Mouse (Mus musculus): ENCODE measurements at regions not wholly inside any gene's neighbourhood (a gene's known extent, or its start where the extent isn't known, plus 50 kb on each side); places are given as distances from the start of the nearest gene placed in this dataset.

- Histone ChIP-seq H3K27ac (replicated peaks) (no peak overlapping the region), H3K27me3 (ENCODE audit: control insufficient read depth, insufficient read depth, low read length) (no peaks in the 10 kb centered on the region), H3K4me2 (replicated peaks; ENCODE audit: low read depth) (no peak overlapping the region), H3K9me3 (ENCODE audit: control insufficient read depth, low read length) (no peaks in the 10 kb centered on the region), H3K4me3 (ENCODE audit: low read depth, low read length) (no peak overlapping the region), H3K9ac (ENCODE audit: low read length) (no peak overlapping the region), H3K4me1 (replicated peaks; ENCODE audit: control insufficient read depth, insufficient read depth) (peaks cover 3% of the 10 kb centered on the region; the same call in 1 of the 2 replicates), H3K36me3 (ENCODE audit: control insufficient read depth, insufficient read depth, low read length) (no peaks in the 10 kb centered on the region)
- TF ChIP-seq CTCF (IDR thresholded peaks at IDR 0.05; ENCODE audit: low read depth): no peak
- 82% methylated on average over 5 of the region's 5 CpGs for WGBS
- DNase-seq (ENCODE audit: low spot score): no peak
- ATAC-seq (ENCODE audit: low FRiP score, low TSS enrichment): no peak
Measured at GRCm38 (mm10) chr6:53765302-53765701, 55.3 kb downstream of the Tril start.

- Histone ChIP-seq H3K4me1 (replicated peaks; ENCODE audit: control insufficient read depth, insufficient read depth) (peaks cover 3% of the 10 kb centered on the region; the same call in 1 of the 2 replicates), H3K9me3 (ENCODE audit: control insufficient read depth, low read length) (no peaks in the 10 kb centered on the region), H3K36me3 (ENCODE audit: control insufficient read depth, insufficient read depth, low read length) (no peaks in the 10 kb centered on the region), H3K27ac (replicated peaks) (no peak overlapping the region), H3K4me2 (replicated peaks; ENCODE audit: low read depth) (no peak overlapping the region), H3K9ac (ENCODE audit: low read length) (no peak overlapping the region), H3K4me3 (ENCODE audit: low read depth, low read length) (no peak overlapping the region), H3K27me3 (ENCODE audit: control insufficient read depth, insufficient read depth, low read length) (no peaks in the 10 kb centered on the region)
- DNase-seq (ENCODE audit: low spot score) (no peak), ATAC-seq (ENCODE audit: low FRiP score, low TSS enrichment) (no peak)
- WGBS: 68% methylated on average over 9 of the region's 9 CpGs
- TF ChIP-seq CTCF (IDR thresholded peaks at IDR 0.05; ENCODE audit: low read depth): no peak
- TF ChIP-seq EP300 (optimal IDR thresholded peaks at IDR 0.05): no peak
Measured at GRCm38 (mm10) chr6:53762586-53762985, 58.0 kb downstream of the Tril start.

DNA sequence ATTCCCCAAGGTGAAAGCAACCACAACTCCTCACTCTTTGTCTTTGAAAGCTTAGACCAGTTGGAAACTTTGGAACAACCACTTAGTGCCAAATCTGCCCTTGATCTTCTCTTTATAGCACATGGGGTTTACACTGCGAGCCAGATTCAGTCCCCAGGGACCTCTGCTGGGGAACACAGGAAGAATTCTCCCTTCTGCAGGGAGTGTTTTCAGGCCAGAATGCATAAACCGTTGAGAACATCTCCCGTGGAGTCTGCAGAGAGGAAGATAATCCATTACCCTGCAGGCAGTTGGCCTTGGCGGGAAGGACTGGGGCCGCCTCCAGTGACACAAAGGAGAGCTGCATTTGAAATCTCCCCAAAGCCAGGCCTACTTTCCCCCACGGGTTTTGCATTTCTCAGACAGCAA is 60.0 kb downstream of the Tril start:
- TF ChIP-seq CTCF (IDR thresholded peaks at IDR 0.05; ENCODE audit: low read depth) (peak; percentile 48), EP300 (optimal IDR thresholded peaks at IDR 0.05) (no peak)
- Histone ChIP-seq H3K9ac (ENCODE audit: low read length) (no peak overlapping the region), H3K36me3 (ENCODE audit: control insufficient read depth, insufficient read depth, low read length) (no peaks in the 10 kb centered on the region), H3K4me1 (replicated peaks; ENCODE audit: control insufficient read depth, insufficient read depth) (peaks cover 3% of the 10 kb centered on the region; the same call in 1 of the 2 replicates), H3K27ac (replicated peaks) (no peak overlapping the region), H3K4me3 (ENCODE audit: low read depth, low read length) (no peak overlapping the region), H3K9me3 (ENCODE audit: control insufficient read depth, low read length) (no peaks in the 10 kb centered on the region), H3K4me2 (replicated peaks; ENCODE audit: low read depth) (no peak overlapping the region), H3K27me3 (ENCODE audit: control insufficient read depth, insufficient read depth, low read length) (no peaks in the 10 kb centered on the region)
- DNase-seq (ENCODE audit: low spot score) (no peak), ATAC-seq (ENCODE audit: low FRiP score, low TSS enrichment) (no peak)
- 14% methylated on average over 6 of the region's 6 CpGs for WGBS

GRCm38 (mm10) chr6:53759686-53760306 is 60.8 kb downstream of the Tril start:
- Histone ChIP-seq H3K9me3 (ENCODE audit: control insufficient read depth, low read length) (no peaks in the 10 kb centered on the region), H3K36me3 (ENCODE audit: control insufficient read depth, insufficient read depth, low read length) (no peaks in the 10 kb centered on the region), H3K9ac (ENCODE audit: low read length) (no peak overlapping the region), H3K27ac (replicated peaks) (no peak overlapping the region), H3K4me2 (replicated peaks; ENCODE audit: low read depth) (no peak overlapping the region), H3K4me3 (ENCODE audit: low read depth, low read length) (no peak overlapping the region), H3K4me1 (replicated peaks; ENCODE audit: control insufficient read depth, insufficient read depth) (peaks cover 3% of the 10 kb centered on the region; the same call in 1 of the 2 replicates), H3K27me3 (ENCODE audit: control insufficient read depth, insufficient read depth, low read length) (no peaks in the 10 kb centered on the region)
- no peak for DNase-seq (ENCODE audit: low spot score)
- ATAC-seq (ENCODE audit: low FRiP score, low TSS enrichment): no peak
- 60% methylated on average over 3 of the region's 3 CpGs for WGBS
- TF ChIP-seq EP300 (optimal IDR thresholded peaks at IDR 0.05): no peak
- TF ChIP-seq CTCF (IDR thresholded peaks at IDR 0.05; ENCODE audit: low read depth): no peak

DNA sequence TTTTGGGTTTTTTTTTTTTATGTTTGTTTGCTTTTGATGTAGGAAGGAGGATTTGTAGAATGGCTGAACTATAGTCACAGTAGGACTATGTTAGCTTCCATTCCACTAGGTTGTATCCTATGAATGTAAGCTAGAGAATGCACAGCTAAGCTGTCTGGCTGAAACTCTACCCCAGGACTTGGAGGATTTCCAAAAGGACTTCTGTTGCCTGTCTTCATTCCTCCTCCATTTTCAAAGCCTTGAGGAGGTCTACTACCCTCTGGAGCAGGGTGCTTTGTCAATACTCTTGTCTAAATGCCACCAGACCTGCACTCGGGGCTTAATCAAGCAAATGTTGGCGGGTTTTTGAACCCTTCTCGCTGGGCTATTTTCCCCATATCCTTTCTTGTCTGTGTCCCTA is 66.3 kb downstream of the Tril start:
- no peaks in the 10 kb centered on the region for H3K36me3 ChIP-seq (ENCODE audit: control insufficient read depth, insufficient read depth, low read length)
- ATAC-seq (ENCODE audit: low FRiP score, low TSS enrichment) (no peak), DNase-seq (ENCODE audit: low spot score) (no peak)
- no peaks in the 10 kb centered on the region for H3K9me3 ChIP-seq (ENCODE audit: control insufficient read depth, low read length)
- H3K4me2 ChIP-seq (replicated peaks; ENCODE audit: low read depth): no peak overlapping the region
- no peaks in the 10 kb centered on the region for H3K27me3 ChIP-seq (ENCODE audit: control insufficient read depth, insufficient read depth, low read length)
- TF ChIP-seq EP300 (optimal IDR thresholded peaks at IDR 0.05) (no peak), CTCF (IDR thresholded peaks at IDR 0.05; ENCODE audit: low read depth) (no peak)
- 80% methylated on average over 3 of the region's 3 CpGs for WGBS
- H3K27ac ChIP-seq (replicated peaks): no peak overlapping the region
- no peak overlapping the region for H3K9ac ChIP-seq (ENCODE audit: low read length)
- no peak overlapping the region for H3K4me3 ChIP-seq (ENCODE audit: low read depth, low read length)
- H3K4me1 ChIP-seq (replicated peaks; ENCODE audit: control insufficient read depth, insufficient read depth): no peaks in the 10 kb centered on the region

- WGBS: 79% methylated on average over 6 of the region's 6 CpGs
- Histone ChIP-seq H3K4me2 (replicated peaks; ENCODE audit: low read depth) (no peak overlapping the region), H3K27ac (replicated peaks) (no peak overlapping the region), H3K4me3 (ENCODE audit: low read depth, low read length) (no peak overlapping the region), H3K9ac (ENCODE audit: low read length) (no peak overlapping the region), H3K9me3 (ENCODE audit: control insufficient read depth, low read length) (no peaks in the 10 kb centered on the region), H3K36me3 (ENCODE audit: control insufficient read depth, insufficient read depth, low read length) (no peaks in the 10 kb centered on the region), H3K27me3 (ENCODE audit: control insufficient read depth, insufficient read depth, low read length) (no peaks in the 10 kb centered on the region), H3K4me1 (replicated peaks; ENCODE audit: control insufficient read depth, insufficient read depth) (no peaks in the 10 kb centered on the region)
- ATAC-seq (ENCODE audit: low FRiP score, low TSS enrichment) (no peak), DNase-seq (ENCODE audit: low spot score) (no peak)
- TF ChIP-seq EP300 (optimal IDR thresholded peaks at IDR 0.05) (no peak), CTCF (IDR thresholded peaks at IDR 0.05; ENCODE audit: low read depth) (no peak)
Measured at GRCm38 (mm10) chr6:53750539-53750938, 70.1 kb downstream of the Tril start.
